Mouse (Mus musculus) gastrocnemius, postnatal 25 days (tissue): ENCODE measurements around the gene Msh5. TPM values are rescaled to one million over a fixed set of nuclear protein-coding genes. Genes with fewer than 3 reads are reported as not detected.
"Not testable (repeated sequence)": the region's sequence is repeated elsewhere in the genome, so short reads cannot be mapped to it uniquely, and the experiment has no call there.

Experiments
- DNase-seq: peaks from one replicate; pipeline ENCODE4 v3.0.0; 2022
- total RNA-seq, 2 experiments: library from RNA; stranded (reverse); gene quantifications; 1 replicate in 1 of 2; 2 replicates in 1 of 2; pipeline ENCODE4 v1.2.3; 2021

The Msh5 gene
- total RNA-seq, 2 experiments from 2014 or later, result 0.67 to 0.72 TPM

- no peak for DNase-seq
These were observed 44.2 kb downstream of the Msh5 start for GRCm38 (mm10) chr17:35002153-35002865.

- DNase-seq, result no peak
These were observed 44.9 kb downstream of the Msh5 start for GRCm38 (mm10) chr17:35001452-35002152.

- DNase-seq, result peak; percentile 88
These were observed 45.7 kb downstream of the Msh5 start, which contains the start of gene Vars for GRCm38 (mm10) chr17:35000717-35001451. TSS of gene Vars (plus strand) at chr17:35000987.

- not testable (repeated sequence) for DNase-seq
These were observed 46.5 kb downstream of the Msh5 start for GRCm38 (mm10) chr17:34999871-35000716.

- DNase-seq, result no peak
These were observed 47.8 kb downstream of the Msh5 start for GRCm38 (mm10) chr17:34998526-34999430.

GRCm38 (mm10) chr17:34997142-34997483 lies 49.4 kb downstream of the Msh5 start:
- DNase-seq, result no peak

- no peak for DNase-seq
These were observed 50.0 kb downstream of the Msh5 start for GRCm38 (mm10) chr17:34996411-34997141.

- DNase-seq, result not testable (repeated sequence)
These were observed 50.6 kb downstream of the Msh5 start for GRCm38 (mm10) chr17:34995927-34996326.

GRCm38 (mm10) chr17:34995192-34995591 lies 51.4 kb downstream of the Msh5 start:
- DNase-seq, result not testable (repeated sequence)

GRCm38 (mm10) chr17:34994751-34995150 lies 51.8 kb downstream of the Msh5 start:
- DNase-seq, result no peak

- DNase-seq, result no peak
These were observed 62.3 kb downstream of the Msh5 start for GRCm38 (mm10) chr17:34984218-34984617.

GRCm38 (mm10) chr17:34982328-34982727 lies 64.2 kb downstream of the Msh5 start:
- no peak for DNase-seq

- peak; percentile 90 for DNase-seq
These were observed 64.8 kb downstream of the Msh5 start, which contains the start of gene Lsm2 for GRCm38 (mm10) chr17:34981690-34982180. TSS of gene Lsm2 (plus strand) at chr17:34981862.

GRCm38 (mm10) chr17:34980655-34981054 lies 65.9 kb downstream of the Msh5 start:
- DNase-seq, result no peak

GRCm38 (mm10) chr17:34979631-34980030 lies 66.9 kb downstream of the Msh5 start:
- DNase-seq, result no peak
